Mouse (Mus musculus) brown adipose tissue, adult 24 weeks (tissue): ENCODE measurements at regions not wholly inside any gene's neighbourhood (a gene's known extent, or its start where the extent isn't known, plus 50 kb on each side); places are given as distances from the start of the nearest gene placed in this dataset.

ENCODE experiments used
- H3K27ac ChIP-seq: fragments of 200-500 bp; replicated peaks from 2 replicates; pipeline ENCODE4 v1.5.1; 2012; ENCODE audit warnings: low read depth, mild to moderate bottlenecking, low read length
- H3K4me1 ChIP-seq: fragments of 200-500 bp; 2 replicates; pipeline ENCODE4 v1.6.1; 2012; ENCODE audit warnings: low read length, mixed read lengths; ENCODE audit not compliant: control insufficient read depth, insufficient read depth, insufficient read length
- H3K4me3 ChIP-seq: fragments of 200-500 bp; 2 replicates; pipeline ENCODE4 v1.5.1; 2012; ENCODE audit warnings: low read depth, mild to moderate bottlenecking, low read length, moderate library complexity; ENCODE audit not compliant: insufficient read depth

- H3K27ac ChIP-seq = no peak overlapping the region
- peaks cover 3% of the 10 kb centered on the region for H3K4me1 ChIP-seq
- no peak overlapping the region for H3K4me3 ChIP-seq
Measured at GRCm38 (mm10) chr2:137660449-137660848, 544.0 kb upstream of the Jag1 start.

- Histone ChIP-seq H3K4me1 (no peaks in the 10 kb centered on the region), H3K27ac (no peak overlapping the region), H3K4me3 (no peak overlapping the region)
Measured at GRCm38 (mm10) chr2:137654296-137654695, 537.9 kb upstream of the Jag1 start.

DNA sequence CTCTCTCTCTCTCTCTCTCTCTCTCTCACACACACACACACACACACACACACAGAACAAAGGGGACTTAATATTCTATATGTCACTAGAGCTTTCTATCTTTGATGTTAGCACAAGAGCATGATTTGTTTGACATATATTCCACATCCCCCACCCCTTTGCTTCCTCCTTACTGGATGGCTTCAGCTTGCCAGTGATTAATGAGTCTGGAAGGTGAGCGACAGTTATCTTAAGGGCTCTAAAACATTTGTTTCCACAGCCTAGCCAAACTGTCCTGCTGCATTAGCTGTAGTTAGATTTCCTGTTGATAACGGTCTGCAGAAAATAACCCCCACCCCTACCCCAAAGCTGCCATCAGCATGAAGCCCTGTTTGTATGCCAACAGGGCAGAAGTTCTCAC lies 527.7 kb upstream of the Jag1 start:
- no peak overlapping the region for H3K4me3 ChIP-seq
- H3K27ac ChIP-seq = no peak overlapping the region; the same call in 1 of the 2 replicates
- H3K4me1 ChIP-seq = peaks cover 6% of the 10 kb centered on the region; the same call in 1 of the 2 replicates

GRCm38 (mm10) chr2:137643269-137644055 lies 527.0 kb upstream of the Jag1 start:
- H3K27ac ChIP-seq = no peak overlapping the region
- H3K4me1 ChIP-seq = peaks cover 6% of the 10 kb centered on the region; the same call in 1 of the 2 replicates
- no peak overlapping the region for H3K4me3 ChIP-seq

- no peak overlapping the region for H3K27ac ChIP-seq
- H3K4me1 ChIP-seq = no peaks in the 10 kb centered on the region
Measured at GRCm38 (mm10) chr2:137635019-137635621, 518.7 kb upstream of the Jag1 start.

GRCm38 (mm10) chr2:137616637-137617036 lies 500.2 kb upstream of the Jag1 start:
- Histone ChIP-seq H3K4me3 (no peak overlapping the region), H3K4me1 (no peaks in the 10 kb centered on the region), H3K27ac (no peak overlapping the region)

More at GRCm38 (mm10) chr2:137635019-137635621, 518.7 kb upstream of the Jag1 start:
- no peak overlapping the region for H3K4me3 ChIP-seq

DNA sequence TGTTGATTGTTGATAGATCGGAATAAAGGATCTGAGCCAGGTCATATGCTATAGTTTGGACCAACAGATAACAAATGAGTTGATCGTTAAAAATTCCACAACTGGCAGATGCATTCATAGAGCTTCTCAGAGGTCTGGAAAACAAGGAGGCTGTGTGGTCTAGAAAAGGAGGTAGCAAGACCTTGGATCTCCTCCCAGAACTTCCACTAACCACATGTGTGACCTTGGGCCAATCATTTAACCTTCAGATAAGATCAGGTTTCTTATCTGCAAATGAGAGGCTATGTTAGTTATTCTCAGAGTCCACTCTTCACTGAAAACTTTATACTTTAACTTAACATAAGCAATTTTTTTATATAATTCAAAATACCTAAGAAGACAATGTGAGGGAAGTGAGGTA lies 497.3 kb upstream of the Jag1 start:
- no peak overlapping the region for H3K27ac ChIP-seq
- no peak overlapping the region for H3K4me3 ChIP-seq
- no peaks in the 10 kb centered on the region for H3K4me1 ChIP-seq

GRCm38 (mm10) chr2:137608506-137608905 lies 492.1 kb upstream of the Jag1 start:
- no peak overlapping the region for H3K27ac ChIP-seq
- no peaks in the 10 kb centered on the region for H3K4me1 ChIP-seq
- H3K4me3 ChIP-seq = no peak overlapping the region

- Histone ChIP-seq H3K4me1 (no peaks in the 10 kb centered on the region), H3K4me3 (no peak overlapping the region), H3K27ac (no peak overlapping the region)
Measured at GRCm38 (mm10) chr2:137598136-137598535, 481.7 kb upstream of the Jag1 start.

GRCm38 (mm10) chr2:137594509-137594908 lies 478.1 kb upstream of the Jag1 start:
- Histone ChIP-seq H3K4me1 (no peaks in the 10 kb centered on the region), H3K4me3 (no peak overlapping the region), H3K27ac (no peak overlapping the region)

- Histone ChIP-seq H3K4me3 (no peak overlapping the region), H3K27ac (no peak overlapping the region), H3K4me1 (no peaks in the 10 kb centered on the region)
Measured at GRCm38 (mm10) chr2:137591551-137591950, 475.1 kb upstream of the Jag1 start.

DNA sequence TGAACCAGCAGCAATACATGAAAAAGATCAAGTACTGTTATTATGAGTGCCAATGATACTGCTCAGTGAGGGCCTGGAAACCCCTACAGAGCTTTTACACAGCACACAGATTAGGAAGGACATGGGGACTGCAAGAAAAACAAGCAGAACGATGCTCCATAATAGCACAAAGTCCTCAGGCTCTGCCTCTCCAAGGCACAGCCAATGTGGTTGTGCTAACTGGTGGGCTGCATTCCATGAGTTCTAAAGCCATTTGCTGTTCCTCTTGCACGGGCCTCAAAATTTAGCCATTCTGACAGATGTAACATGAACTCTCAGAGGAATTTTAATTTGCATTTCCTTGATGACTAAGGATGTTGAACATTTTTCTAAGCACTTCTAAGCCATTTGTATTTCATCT lies 465.0 kb upstream of the Jag1 start:
- no peaks in the 10 kb centered on the region for H3K4me1 ChIP-seq
- H3K27ac ChIP-seq = no peak overlapping the region
- no peak overlapping the region for H3K4me3 ChIP-seq

- no peak overlapping the region for H3K27ac ChIP-seq
- H3K4me3 ChIP-seq = no peak overlapping the region
- peaks cover 2% of the 10 kb centered on the region for H3K4me1 ChIP-seq
Measured at GRCm38 (mm10) chr2:137575750-137576149, 459.3 kb upstream of the Jag1 start.

DNA sequence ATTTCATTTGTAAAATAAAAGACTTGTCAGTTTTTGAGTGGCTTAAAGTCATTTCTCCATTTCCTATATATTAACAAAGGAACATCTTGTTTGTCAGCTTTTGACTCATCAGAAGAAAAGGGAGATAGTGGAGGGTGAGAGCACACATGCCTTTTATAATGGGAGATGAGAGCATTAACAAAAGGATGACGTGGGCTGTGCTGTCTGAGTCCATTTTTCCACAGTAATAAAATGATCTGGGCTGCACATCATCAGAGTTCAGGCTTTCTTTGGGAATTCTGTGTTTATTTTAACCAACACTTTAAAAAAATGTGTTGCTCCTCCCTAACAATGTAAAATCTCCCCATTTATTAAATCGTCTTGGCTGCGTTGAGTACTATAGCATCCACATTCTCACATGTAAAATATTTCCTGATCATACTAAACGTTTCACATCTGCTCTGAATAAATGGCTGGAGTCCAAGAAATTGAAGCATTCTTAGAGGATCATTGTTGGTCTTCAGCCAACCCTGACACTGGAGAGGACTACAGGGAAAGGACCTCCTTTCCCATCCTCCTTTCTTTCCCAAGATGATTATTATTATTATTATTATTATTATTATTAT lies 458.5 kb upstream of the Jag1 start:
- no peak overlapping the region for H3K4me3 ChIP-seq
- no peak overlapping the region for H3K27ac ChIP-seq
- H3K4me1 ChIP-seq = peaks cover 2% of the 10 kb centered on the region

GRCm38 (mm10) chr2:137571146-137571545 lies 454.7 kb upstream of the Jag1 start:
- Histone ChIP-seq H3K4me3 (no peak overlapping the region), H3K27ac (no peak overlapping the region), H3K4me1 (peaks cover 1% of the 10 kb centered on the region)

DNA sequence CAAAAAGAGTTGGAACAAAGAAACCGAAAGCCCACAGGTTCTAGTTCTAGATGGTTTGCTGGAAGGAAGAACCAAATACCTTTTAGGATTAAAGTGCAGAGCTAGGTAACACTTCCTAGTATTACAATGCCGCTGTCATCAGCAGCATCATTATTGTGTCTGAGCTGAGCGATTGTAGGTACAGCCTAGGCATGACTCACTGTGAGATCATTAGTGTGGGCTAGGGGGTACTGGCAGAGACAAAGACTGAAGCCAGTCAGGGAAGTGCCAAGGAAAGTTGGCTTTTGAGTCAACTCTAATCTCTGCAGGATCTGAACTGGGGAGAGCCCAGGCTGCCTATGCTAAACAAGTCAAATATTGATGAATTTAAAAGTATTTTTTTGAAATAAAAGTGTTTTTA lies 450.2 kb upstream of the Jag1 start:
- no peak overlapping the region for H3K4me3 ChIP-seq
- H3K27ac ChIP-seq = no peak overlapping the region
- H3K4me1 ChIP-seq = no peaks in the 10 kb centered on the region
